Mouse (Mus musculus) heart, embryonic 11.5 days (tissue): ENCODE measurements at regions not wholly inside any gene's neighbourhood (a gene's known extent, or its start where the extent isn't known, plus 50 kb on each side); places are given as distances from the start of the nearest gene placed in this dataset.
"Not testable (repeated sequence)": the region's sequence is repeated elsewhere in the genome, so short reads cannot be mapped to it uniquely, and the experiment has no call there.

Experiments
- ATAC-seq: fragments of 200-750 bp; cut with Nextera tagmentation; replicated peaks from 2 replicates; pipeline ENCODE4 v1.8.0; 2017; ENCODE audit warnings: moderate library complexity; ENCODE audit not compliant: insufficient number of reproducible peaks, low FRiP score, low TSS enrichment
- H3K27ac ChIP-seq: fragments of 300-500 bp; sonication (generic); 2 replicates; pipeline ENCODE4 v1.5.1; 2014; ENCODE audit warnings: mild to moderate bottlenecking, low read depth, low read length
- H3K27me3 ChIP-seq: fragments of 300-500 bp; sonication (generic); 2 replicates; pipeline ENCODE4 v1.6.1; 2014; ENCODE audit warnings: mild to moderate bottlenecking, low read length, mixed read lengths; ENCODE audit not compliant: control insufficient read depth, insufficient read depth
- H3K36me3 ChIP-seq: fragments of 300-500 bp; sonication (generic); 2 replicates; pipeline ENCODE4 v1.6.1; 2014; ENCODE audit warnings: mild to moderate bottlenecking, low read length, moderate library complexity, mixed read lengths; ENCODE audit not compliant: control insufficient read depth, insufficient read depth
- H3K4me1 ChIP-seq: fragments of 300-500 bp; sonication (generic); 2 replicates; pipeline ENCODE4 v1.6.1; 2014; ENCODE audit warnings: low read length; ENCODE audit not compliant: control insufficient read depth, insufficient read depth
- H3K4me2 ChIP-seq: fragments of 300-500 bp; sonication (generic); 2 replicates; pipeline ENCODE4 v1.6.1; 2014; ENCODE audit warnings: mild to moderate bottlenecking, moderate library complexity
- H3K4me3 ChIP-seq: fragments of 300-500 bp; sonication (generic); 2 replicates; pipeline ENCODE4 v1.5.1; 2014; ENCODE audit warnings: low read depth, low read length
- H3K9ac ChIP-seq: fragments of 300-500 bp; sonication (generic); 2 replicates; pipeline ENCODE4 v1.6.1; 2014; ENCODE audit warnings: mild to moderate bottlenecking, low read depth, low read length, moderate library complexity
- H3K9me3 ChIP-seq: fragments of 300-500 bp; sonication (generic); replicated peaks from 2 replicates; pipeline ENCODE4 v1.6.1; 2016; ENCODE audit warnings: low read length; ENCODE audit not compliant: control insufficient read depth
- WGBS: fragments of 180-500 bp; shearing (Covaris S2); extraction: QIAGEN DNeasy Blood & Tissue Kit; methylation state at CpG from one replicate; pipeline ENCODE4 v1.1.7; 2014; ENCODE audit not compliant: insufficient replicate concordance; 5-methylcytosine and 5-hydroxymethylcytosine counted together

GRCm38 (mm10) chr12:46232359-46232758 lies 586.4 kb downstream of the Nova1 start:
- no peak for ATAC-seq
- 87% methylated on average over 4 of the region's 4 CpGs for WGBS
- no peaks in the 10 kb centered on the region for H3K36me3 ChIP-seq
- H3K27me3 ChIP-seq, result no peaks in the 10 kb centered on the region
- H3K4me3 ChIP-seq, result no peak overlapping the region
- H3K4me1 ChIP-seq, result no peaks in the 10 kb centered on the region
- no peaks in the 10 kb centered on the region for H3K9me3 ChIP-seq
- no peak overlapping the region for H3K4me2 ChIP-seq
- H3K27ac ChIP-seq, result no peak overlapping the region
- no peak overlapping the region for H3K9ac ChIP-seq

- not testable (repeated sequence) for H3K4me3 ChIP-seq, H3K27ac ChIP-seq, H3K4me2 ChIP-seq, H3K36me3 ChIP-seq, H3K27me3 ChIP-seq, ATAC-seq, H3K9me3 ChIP-seq, H3K4me1 ChIP-seq, H3K9ac ChIP-seq
- 45% methylated on average over 1 of the region's 1 CpGs for WGBS
Observed at GRCm38 (mm10) chr12:46215328-46215727, 603.4 kb downstream of the Nova1 start.

GRCm38 (mm10) chr12:46199076-46199475 lies 619.7 kb downstream of the Nova1 start:
- H3K27ac ChIP-seq, result no peak overlapping the region
- no peak overlapping the region for H3K4me2 ChIP-seq
- no peaks in the 10 kb centered on the region for H3K9me3 ChIP-seq
- no peak overlapping the region for H3K4me3 ChIP-seq
- no peak overlapping the region for H3K9ac ChIP-seq
- no peak for ATAC-seq
- H3K27me3 ChIP-seq, result no peaks in the 10 kb centered on the region
- H3K4me1 ChIP-seq, result no peaks in the 10 kb centered on the region
- H3K36me3 ChIP-seq, result no peaks in the 10 kb centered on the region

- Histone ChIP-seq H3K27ac (no peak overlapping the region), H3K27me3 (no peaks in the 10 kb centered on the region), H3K9ac (no peak overlapping the region), H3K9me3 (no peaks in the 10 kb centered on the region), H3K4me3 (no peak overlapping the region), H3K4me1 (no peaks in the 10 kb centered on the region), H3K36me3 (no peaks in the 10 kb centered on the region), H3K4me2 (no peak overlapping the region)
- WGBS, result 56% methylated on average over 2 of the region's 2 CpGs
- no peak for ATAC-seq
Observed at GRCm38 (mm10) chr12:46197482-46198101, 621.1 kb downstream of the Nova1 start.

- WGBS, result 75% methylated on average over 1 of the region's 1 CpGs
- Histone ChIP-seq H3K9me3 (no peaks in the 10 kb centered on the region), H3K27ac (no peak overlapping the region), H3K27me3 (no peaks in the 10 kb centered on the region), H3K36me3 (no peaks in the 10 kb centered on the region), H3K4me2 (no peak overlapping the region), H3K4me1 (no peaks in the 10 kb centered on the region), H3K9ac (no peak overlapping the region), H3K4me3 (no peak overlapping the region)
- ATAC-seq, result no peak
Observed at GRCm38 (mm10) chr12:46194173-46194572, 624.6 kb downstream of the Nova1 start.
